23 mouse cellular contexts compared by ENCODE assay signal in genomic region chr3:42762205-42762604, GRCm38 (mm10).
"Had no signal": no experiment of that assay in that cellular context is flagged by ENCODE, and none has a peak within 500 bp of the region (broad histone marks: within the 10 kb centered on the region; RNA-seq: fewer than 3 reads in every experiment).

No protein-coding gene starts in this region.

- H3K4me2 ChIP-seq: heart, embryonic 12.5 days; hindbrain, embryonic 13.5 days; intestine, embryonic 15.5 days; limb, embryonic 12.5 days had no signal

- H3K27ac ChIP-seq: gastrocnemius, adult 2 months; heart, embryonic 10.5 days; hindbrain, embryonic 10.5 days; hindbrain, embryonic 13.5 days; intestine, embryonic 15.5 days; layer of hippocampus, adult 2 months; left cerebral cortex, adult 2 months; limb, embryonic 10.5 days; limb, embryonic 12.5 days had no signal

- H3K9ac ChIP-seq: heart, embryonic 12.5 days; hindbrain, embryonic 13.5 days; intestine, embryonic 15.5 days; limb, embryonic 12.5 days had no signal

- H3K27me3 ChIP-seq: heart, embryonic 12.5 days; hindbrain, embryonic 13.5 days; intestine, embryonic 15.5 days; limb, embryonic 12.5 days had no signal

- H3K9me3 ChIP-seq: heart, embryonic 10.5 days; heart, embryonic 12.5 days; hindbrain, embryonic 10.5 days; hindbrain, embryonic 13.5 days; intestine, embryonic 15.5 days; limb, embryonic 10.5 days; limb, embryonic 12.5 days had no signal

- ATAC-seq: hindbrain, embryonic 16.5 days; inflammation-experienced regulatory T-cells, adult 6 months; intestine, embryonic 15.5 days; intestine, postnatal 0 days had no signal

- DNase-seq: gastrocnemius, adult 2 months; gastrocnemius, postnatal 10 days; gastrocnemius, postnatal 25 days; heart, adult 18-20 months; heart, postnatal 10 days; heart, postnatal 4 days; kidney, adult 18-20 months; kidney, adult 8-10 months; kidney, postnatal 10 days; kidney, postnatal 25 days; kidney, postnatal 4 days had no signal

- H3K36me3 ChIP-seq: heart, embryonic 10.5 days; heart, embryonic 12.5 days; hindbrain, embryonic 10.5 days; hindbrain, embryonic 13.5 days; intestine, embryonic 15.5 days; limb, embryonic 10.5 days; limb, embryonic 12.5 days had no signal

- H3K4me1 ChIP-seq: heart, embryonic 10.5 days; heart, embryonic 12.5 days; hindbrain, embryonic 10.5 days; hindbrain, embryonic 13.5 days; intestine, embryonic 15.5 days; limb, embryonic 10.5 days; limb, embryonic 12.5 days had no signal

- H3K4me3 ChIP-seq: gastrocnemius, adult 2 months; heart, embryonic 10.5 days; heart, embryonic 12.5 days; hindbrain, embryonic 10.5 days; hindbrain, embryonic 13.5 days; intestine, embryonic 15.5 days; layer of hippocampus, adult 2 months; left cerebral cortex, adult 2 months; limb, embryonic 10.5 days; limb, embryonic 12.5 days had no signal
